Mouse (Mus musculus): ENCODE measurements around the gene C130026I21Rik.
"Not testable (repeated sequence)": the region's sequence is repeated elsewhere in the genome, so short reads cannot be mapped to it uniquely, and the experiment has no call there.

The C130026I21Rik gene

GRCm38 (mm10) chr1:85071690-85072089, 198.7 kb downstream of the C130026I21Rik start:
- in situ Hi-C loops (cut with MboI; ENCODE audit: unreplicated experiment in 2 of 2): not testable (repeated sequence)

DNA sequence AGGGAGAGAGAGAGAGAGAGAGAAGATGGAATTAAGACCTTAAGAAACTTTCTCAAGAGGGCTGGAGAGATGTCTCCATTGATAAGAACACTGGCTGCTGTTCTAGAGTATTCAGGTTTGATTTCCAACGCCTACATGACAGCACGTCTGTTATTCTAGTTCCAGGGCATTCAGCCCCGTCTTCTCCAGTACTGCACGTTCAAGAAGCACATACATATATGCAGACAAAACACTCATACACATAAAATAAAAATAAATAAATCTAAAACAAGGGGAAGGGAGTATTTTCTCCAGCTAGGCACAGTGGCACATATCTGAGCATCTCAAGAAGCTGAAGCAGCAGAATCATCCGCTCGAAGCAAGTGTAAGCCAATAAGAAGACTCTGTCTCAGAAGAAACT, 234.6 kb downstream of the C130026I21Rik start:
- in situ Hi-C loops (cut with MboI; ENCODE audit: unreplicated experiment in 2 of 2): not testable (repeated sequence)

GRCm38 (mm10) chr1:85034394-85034793, 236.0 kb downstream of the C130026I21Rik start:
- in situ Hi-C loops (cut with MboI; ENCODE audit: unreplicated experiment in 2 of 2): not testable (repeated sequence)

DNA sequence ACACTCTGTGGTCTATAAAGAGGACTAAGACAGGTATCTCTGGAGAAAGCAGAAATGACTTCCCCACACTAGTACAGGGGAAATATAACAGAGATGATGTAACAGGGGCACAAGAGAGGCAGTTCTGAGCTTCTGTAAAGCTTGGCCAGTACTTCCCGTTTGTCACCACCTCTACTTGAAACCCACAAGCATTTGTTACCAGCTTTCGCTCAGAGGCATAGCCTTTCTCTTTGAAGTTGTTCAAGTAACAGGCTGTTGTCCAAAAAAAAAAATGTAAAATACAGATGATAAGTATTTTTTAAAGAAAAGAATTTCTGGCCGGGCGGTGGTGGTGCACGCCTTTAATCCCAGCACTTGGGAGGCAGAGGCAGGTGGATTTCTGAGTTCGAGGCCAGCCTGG, 236.8 kb downstream of the C130026I21Rik start:
- in situ Hi-C loops (cut with MboI; ENCODE audit: unreplicated experiment in 2 of 2): not testable (repeated sequence)

GRCm38 (mm10) chr1:85030211-85030610, 240.2 kb downstream of the C130026I21Rik start:
- in situ Hi-C loops (cut with MboI; ENCODE audit: unreplicated experiment in 2 of 2): not testable (repeated sequence)

DNA sequence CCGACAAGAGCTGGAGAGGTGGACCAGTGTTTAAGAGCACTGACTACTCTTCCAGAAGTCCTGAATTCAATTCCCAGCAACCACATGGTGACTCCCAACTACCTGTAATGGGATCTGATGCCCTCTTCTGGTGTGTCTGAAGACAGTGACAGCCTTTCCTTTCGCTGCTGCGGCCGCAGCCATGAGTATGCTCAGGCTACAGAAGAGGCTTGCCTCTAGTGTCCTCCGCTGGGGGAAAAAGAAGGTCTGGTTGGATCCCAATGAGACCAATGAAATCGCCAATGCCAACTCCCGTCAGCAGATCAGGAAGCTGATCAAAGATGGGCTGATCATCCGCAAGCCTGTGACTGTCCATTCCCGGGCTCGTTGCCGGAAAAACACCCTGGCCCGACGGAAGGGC, 258.4 kb downstream of the C130026I21Rik start:
- in situ Hi-C loops (cut with MboI; ENCODE audit: unreplicated experiment in 2 of 2): not testable (repeated sequence)

DNA sequence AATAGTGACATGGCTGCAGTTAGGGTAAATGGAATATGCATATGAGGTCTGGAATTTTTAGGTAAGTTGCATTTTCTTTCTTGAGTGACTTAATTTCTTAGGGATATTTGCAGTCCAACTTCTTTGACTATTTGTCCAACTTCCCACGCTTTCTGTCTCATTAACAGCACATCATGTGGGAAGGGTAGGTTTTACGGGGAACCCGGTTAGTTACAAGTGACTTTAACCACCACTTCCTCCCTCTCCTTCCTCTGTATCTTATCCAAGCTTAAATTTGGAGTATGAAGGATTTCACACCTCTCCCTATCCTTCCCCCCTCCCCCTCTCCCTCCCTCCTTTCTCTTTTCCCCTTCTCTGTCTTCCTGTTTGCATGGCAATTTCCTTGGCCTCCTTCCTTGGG, 259.4 kb downstream of the C130026I21Rik start:
- in situ Hi-C loops (cut with MboI; ENCODE audit: unreplicated experiment in 2 of 2): not testable (repeated sequence)

DNA sequence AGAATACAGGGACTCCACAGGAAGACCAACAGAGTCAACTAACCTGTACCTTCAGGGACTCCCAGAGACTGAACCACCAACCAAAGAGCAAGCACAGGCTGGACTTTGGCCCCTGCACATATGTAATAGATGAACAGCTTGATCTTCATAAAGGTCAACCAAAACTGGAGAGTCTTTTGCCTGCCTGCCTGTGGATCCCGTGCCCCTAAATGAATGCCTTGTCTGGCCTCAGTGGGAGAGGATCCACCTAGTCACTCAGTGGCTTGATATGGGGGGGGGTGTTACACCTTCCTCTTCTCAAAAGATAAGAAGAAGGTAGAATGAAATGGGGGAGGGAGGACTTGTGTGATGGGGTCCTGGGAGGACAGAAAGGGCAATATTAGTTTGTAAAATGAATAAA, 262.6 kb downstream of the C130026I21Rik start:
- in situ Hi-C loops (cut with MboI; ENCODE audit: unreplicated experiment in 2 of 2): not testable (repeated sequence)

GRCm38 (mm10) chr1:84999241-84999640, 271.1 kb downstream of the C130026I21Rik start:
- in situ Hi-C loops (cut with MboI; ENCODE audit: unreplicated experiment in 2 of 2): not testable (repeated sequence)

DNA sequence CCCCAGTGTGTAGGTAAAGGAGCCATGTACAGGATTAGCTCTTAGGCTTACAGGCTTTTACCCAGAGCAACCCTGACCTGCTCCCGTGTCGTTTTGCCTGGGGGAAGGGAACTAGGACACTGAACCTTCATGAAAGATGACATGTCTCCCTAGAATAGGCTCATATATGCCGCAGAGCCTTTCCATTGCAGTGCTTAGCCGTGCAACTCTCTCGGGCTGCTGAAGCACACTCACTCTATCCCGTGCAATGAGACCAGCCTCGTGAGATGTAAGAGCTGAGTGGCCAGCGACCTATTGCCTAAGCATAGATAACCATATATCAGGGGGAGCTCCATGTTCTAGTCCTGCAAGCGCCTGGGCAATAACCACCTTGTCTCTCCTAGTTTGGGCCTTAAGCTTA, 274.1 kb downstream of the C130026I21Rik start:
- in situ Hi-C loops (cut with MboI; ENCODE audit: unreplicated experiment in 2 of 2): not testable (repeated sequence)

- in situ Hi-C loops (cut with MboI; ENCODE audit: unreplicated experiment in 2 of 2): not testable (repeated sequence)
Measured at GRCm38 (mm10) chr1:84994461-84994860, 275.9 kb downstream of the C130026I21Rik start.

- in situ Hi-C loops (cut with MboI; ENCODE audit: unreplicated experiment in 2 of 2): not testable (repeated sequence)
Measured at GRCm38 (mm10) chr1:84993688-84994319, 276.6 kb downstream of the C130026I21Rik start.

- in situ Hi-C loops (cut with MboI; ENCODE audit: unreplicated experiment in 2 of 2): not testable (repeated sequence)
Measured at GRCm38 (mm10) chr1:84993235-84993634, 277.1 kb downstream of the C130026I21Rik start.

DNA sequence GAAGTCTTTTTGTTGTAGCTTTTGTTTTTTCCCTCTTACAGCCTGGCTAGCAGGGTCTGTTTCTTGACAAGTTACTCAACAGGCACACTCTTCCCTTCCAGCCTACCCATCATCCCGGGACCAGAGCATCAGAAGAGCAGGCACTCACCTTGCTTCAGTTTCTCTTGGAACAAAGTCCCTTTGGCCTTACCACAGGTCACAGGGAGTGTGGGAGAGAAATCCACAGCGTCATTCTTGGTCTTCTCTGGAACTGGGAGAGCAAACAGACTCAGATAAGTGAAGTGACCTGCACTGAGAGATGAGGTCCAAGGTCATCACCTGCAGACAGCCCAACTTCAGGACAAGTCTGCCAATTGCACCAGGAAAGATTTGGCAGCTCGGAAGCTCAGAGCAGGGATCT, 277.5 kb downstream of the C130026I21Rik start:
- in situ Hi-C loops (cut with MboI; ENCODE audit: unreplicated experiment in 2 of 2): not testable (repeated sequence)

- in situ Hi-C loops (cut with MboI; ENCODE audit: unreplicated experiment in 2 of 2): not testable (repeated sequence)
Measured at GRCm38 (mm10) chr1:84989044-84989443, 281.3 kb downstream of the C130026I21Rik start.

DNA sequence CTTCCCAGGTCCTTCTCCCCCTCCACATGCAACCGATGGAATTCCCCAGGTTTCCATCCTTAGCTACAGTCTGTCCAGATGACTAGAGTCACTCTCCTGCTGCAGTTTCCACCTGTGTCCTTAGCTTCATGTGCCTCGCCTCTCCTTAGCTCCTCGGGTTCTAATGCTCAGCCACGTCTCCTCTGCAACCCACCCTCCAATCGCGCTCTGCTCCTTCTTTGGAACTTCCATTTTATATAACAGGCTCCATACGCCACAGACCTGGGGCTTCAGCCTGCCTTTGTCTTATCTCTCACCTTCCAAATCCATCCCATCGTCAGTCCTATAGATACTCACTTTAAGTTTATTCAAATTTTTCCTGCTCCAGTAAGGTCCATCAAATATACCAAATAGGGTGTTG, 282.6 kb downstream of the C130026I21Rik start:
- in situ Hi-C loops (cut with MboI; ENCODE audit: unreplicated experiment in 2 of 2): not testable (repeated sequence)

DNA sequence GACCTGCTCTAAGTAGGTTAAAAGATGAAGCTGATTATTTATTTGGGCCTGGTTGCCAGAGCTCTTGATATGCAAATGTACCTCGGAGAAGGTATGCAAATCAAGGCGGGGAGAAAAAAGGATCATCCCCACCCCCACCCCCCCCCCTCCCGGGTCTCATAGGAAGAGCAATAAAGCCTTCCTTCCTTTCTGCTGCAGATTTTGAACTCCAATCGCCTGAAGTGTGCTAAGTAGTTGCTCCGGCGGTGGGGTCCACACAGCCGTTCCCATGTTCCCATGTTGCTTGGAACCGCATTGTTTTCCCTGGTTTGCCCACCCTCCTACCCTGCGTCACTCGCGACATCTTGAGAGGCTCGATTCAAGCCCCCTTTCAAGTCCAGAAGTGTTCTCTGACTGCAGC, 308.6 kb downstream of the C130026I21Rik start:
- in situ Hi-C loops (cut with MboI; ENCODE audit: unreplicated experiment in 2 of 2): not testable (repeated sequence)

DNA sequence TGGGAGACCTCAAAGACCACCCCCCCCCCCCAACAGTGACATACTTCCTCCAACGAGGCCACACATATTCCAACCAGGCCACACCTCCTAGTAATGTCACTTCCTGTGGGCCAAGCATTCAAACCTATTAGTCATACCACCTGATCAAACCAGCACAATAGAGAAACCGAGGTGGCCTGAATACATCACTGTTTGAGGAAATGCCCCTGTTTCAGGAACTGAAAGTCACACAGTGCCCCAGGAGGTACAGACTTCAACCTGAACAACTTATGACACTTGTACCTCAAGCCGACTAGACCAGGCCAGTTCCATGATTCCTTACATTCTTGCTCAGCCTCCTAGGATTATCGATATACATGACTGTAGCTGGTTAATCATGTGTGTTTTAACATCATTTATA, 312.7 kb downstream of the C130026I21Rik start:
- in situ Hi-C loops (cut with MboI; ENCODE audit: unreplicated experiment in 2 of 2): not testable (repeated sequence)

GRCm38 (mm10) chr1:84956771-84957170, 313.6 kb downstream of the C130026I21Rik start:
- in situ Hi-C loops (cut with MboI; ENCODE audit: unreplicated experiment in 2 of 2): not testable (repeated sequence)

GRCm38 (mm10) chr1:84952456-84953181, 317.7 kb downstream of the C130026I21Rik start:
- in situ Hi-C loops (cut with MboI; ENCODE audit: unreplicated experiment in 2 of 2): no loop called here

DNA sequence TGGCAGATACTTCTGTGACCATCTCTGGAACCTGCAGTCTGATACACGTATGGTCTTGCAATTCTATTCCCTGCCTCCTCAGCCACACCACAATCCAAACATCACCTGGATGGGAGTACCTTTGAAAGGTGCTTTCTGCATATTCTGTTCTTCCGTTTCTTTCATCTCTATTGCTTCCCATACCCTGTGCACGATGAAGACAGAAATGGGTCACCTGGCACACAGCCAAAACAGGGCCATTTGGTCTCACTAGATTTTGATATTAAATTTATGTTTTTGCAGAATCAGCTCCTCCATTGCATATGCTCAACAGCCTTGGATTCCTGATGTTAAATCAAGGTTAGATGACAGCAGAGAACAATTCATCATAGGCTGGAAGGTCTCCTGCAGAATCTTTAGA, 318.8 kb downstream of the C130026I21Rik start:
- in situ Hi-C loops (cut with MboI; ENCODE audit: unreplicated experiment in 2 of 2): no loop called here

DNA sequence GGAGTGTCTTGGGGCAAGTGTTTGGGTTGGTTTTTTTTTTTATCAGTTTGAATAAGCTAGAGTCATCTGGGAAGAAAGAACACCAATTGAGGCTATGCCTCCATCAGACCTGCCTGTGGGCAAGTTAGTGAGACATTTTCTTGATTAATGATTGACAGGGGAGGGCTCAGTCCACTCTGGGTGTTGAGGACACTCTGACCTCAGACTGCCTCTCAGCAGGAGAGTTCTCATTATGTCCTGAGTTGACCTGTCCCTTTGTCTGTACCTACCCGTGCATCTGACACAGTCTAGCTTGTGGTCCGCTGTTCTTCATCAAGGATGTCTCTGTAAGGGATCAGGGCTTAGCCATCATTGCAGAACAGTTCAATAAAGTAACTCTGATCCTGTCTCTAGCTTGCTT, 323.0 kb downstream of the C130026I21Rik start:
- in situ Hi-C loops (cut with MboI; ENCODE audit: unreplicated experiment in 2 of 2): no loop called here

Data from v-Abl transformed pro-B cells (cell line).